Mouse (Mus musculus) adipocyte (in vitro differentiated cells): ENCODE measurements around the gene Gm17949.
"Not testable (repeated sequence)": the region's sequence is repeated elsewhere in the genome, so short reads cannot be mapped to it uniquely, and the experiment has no call there.

Experiments
- DNase-seq: peaks from one replicate; pipeline ENCODE4 v3.0.0-alpha.2; 2016; ENCODE audit warnings: low spot score

The Gm17949 gene

GRCm38 (mm10) chr17:57047406-57047805 is 36.1 kb downstream of the Gm17949 start:
- no peak for DNase-seq

- DNase-seq = no peak
Observed at GRCm38 (mm10) chr17:57048816-57049215, 37.5 kb downstream of the Gm17949 start.

- not testable (repeated sequence) for DNase-seq
Observed at GRCm38 (mm10) chr17:57051679-57052078, 40.4 kb downstream of the Gm17949 start.

DNA sequence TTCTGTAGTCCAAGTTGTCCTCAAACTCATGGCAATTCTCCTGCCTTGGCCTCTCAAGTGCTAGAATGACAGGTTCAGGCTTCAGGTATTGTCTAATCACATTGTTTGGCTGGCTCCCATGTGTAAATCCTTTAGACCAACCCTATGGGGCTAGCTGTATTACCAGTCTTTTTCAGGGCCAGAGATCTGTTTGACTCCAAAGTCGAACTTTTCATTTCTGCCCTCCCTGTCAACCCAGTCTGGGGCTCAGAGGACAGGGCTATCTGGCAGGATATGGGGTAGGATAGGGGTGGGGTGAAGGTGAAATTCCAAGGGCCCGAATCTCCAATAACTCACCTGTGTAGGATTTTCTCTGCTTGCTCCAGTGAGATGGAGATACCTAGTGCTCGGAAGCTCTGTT is 45.0 kb downstream of the Gm17949 start:
- no peak for DNase-seq

DNA sequence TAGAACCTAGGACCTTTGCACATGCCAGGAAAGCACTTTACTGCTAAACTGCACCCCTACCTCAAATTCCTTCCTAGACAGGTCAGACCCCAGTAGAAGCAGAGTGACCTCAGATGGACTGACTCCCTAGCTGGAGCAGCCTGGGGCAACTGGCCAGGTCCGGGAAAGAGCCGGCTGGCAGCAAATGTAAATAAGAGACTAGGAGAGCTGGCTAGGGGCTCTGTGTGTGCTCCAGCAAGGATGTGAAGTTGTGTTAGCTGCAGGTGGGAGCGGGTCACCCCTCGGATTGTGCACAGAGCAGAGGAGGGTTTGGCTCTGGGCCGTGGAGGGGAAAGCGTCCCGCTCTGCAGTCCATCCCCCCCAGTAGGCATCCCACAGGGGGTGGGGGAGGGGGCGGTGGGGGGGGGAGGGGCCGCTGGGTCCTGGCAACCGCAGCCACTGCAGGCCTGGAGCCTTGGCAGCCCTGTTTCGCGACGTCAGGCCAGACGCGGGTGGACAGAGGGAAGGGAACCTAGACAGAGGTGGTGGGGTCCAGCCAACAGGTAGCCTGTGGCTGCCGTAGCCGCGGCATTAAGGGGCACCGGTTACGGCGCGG is 47.7 kb downstream of the Gm17949 start, which contains the start of gene Crb3:
Crb3 (plus strand) TSS at position 215 of the 595 bp plus-strand sequence.
- no peak for DNase-seq

- no peak for DNase-seq
Observed at GRCm38 (mm10) chr17:57059486-57059977, 48.3 kb downstream of the Gm17949 start, which contains the start of gene Slc25a23. Slc25a23 (minus strand) TSS chr17:57059863.

GRCm38 (mm10) chr17:57060231-57060801 is 49.0 kb downstream of the Gm17949 start:
- DNase-seq = peak; percentile 63

GRCm38 (mm10) chr17:57061069-57061468 is 49.8 kb downstream of the Gm17949 start:
- no peak for DNase-seq

DNA sequence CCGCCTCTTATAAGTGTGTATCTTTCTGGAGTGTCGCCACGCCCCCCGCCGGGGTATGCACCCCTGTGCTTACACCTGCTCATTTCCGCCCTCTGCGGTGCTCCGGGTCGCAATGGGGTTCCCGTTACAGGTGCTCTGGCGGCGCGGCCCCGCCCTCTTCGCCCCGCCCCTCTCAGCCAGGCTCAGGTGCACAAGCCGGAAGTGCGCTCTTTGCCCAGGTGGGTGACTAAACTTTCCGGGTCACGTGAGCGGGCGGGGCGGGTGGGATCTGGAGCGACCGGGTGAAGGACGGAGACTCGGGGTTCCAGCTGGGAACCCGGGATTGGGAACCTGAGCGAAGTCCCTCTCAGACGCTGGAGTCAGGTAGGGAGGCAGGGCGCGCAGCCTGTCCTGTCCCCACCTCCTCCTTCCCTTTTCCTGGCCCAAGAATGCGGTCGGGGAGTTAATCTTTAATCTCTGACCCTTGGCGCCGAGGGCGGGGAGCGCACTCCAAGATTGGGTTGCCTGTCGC is 50.8 kb downstream of the Gm17949 start:
- DNase-seq = no peak

- DNase-seq = no peak
Observed at GRCm38 (mm10) chr17:57062548-57062947, 51.3 kb downstream of the Gm17949 start.

- no peak for DNase-seq
Observed at GRCm38 (mm10) chr17:57063031-57063430, 51.8 kb downstream of the Gm17949 start.

GRCm38 (mm10) chr17:57066908-57067307 is 55.6 kb downstream of the Gm17949 start:
- DNase-seq = no peak

DNA sequence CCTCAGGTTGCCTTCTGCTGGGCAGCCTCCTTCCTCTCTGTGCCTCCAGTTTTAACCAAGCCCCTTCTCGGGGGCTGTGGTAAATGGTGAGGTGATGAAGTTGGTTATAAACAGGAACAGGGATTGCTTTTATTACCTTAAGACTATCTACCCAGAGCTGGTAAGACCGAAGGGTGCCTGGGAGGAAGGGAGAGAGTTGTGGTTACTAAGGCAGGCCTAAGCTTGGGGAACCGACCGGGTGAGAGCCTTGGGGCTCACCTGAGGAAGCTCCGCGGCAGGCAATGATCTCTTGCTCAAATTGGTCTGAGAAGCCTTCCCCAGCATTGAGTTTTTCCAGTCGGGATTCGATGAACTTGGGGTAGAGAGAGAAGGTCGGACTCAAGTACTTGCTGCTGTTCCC is 59.0 kb downstream of the Gm17949 start:
- no peak for DNase-seq

- no peak for DNase-seq
Observed at GRCm38 (mm10) chr17:57070699-57071098, 59.4 kb downstream of the Gm17949 start.
